14 mouse cellular contexts compared by ENCODE assay signal in genomic region chr15:64576891-64577535, GRCm38 (mm10).
"Had no signal": no experiment of that assay in that cellular context is flagged by ENCODE, and none has a peak within 500 bp of the region (broad histone marks: within the 10 kb centered on the region; RNA-seq: fewer than 3 reads in every experiment).

No protein-coding gene starts in this region.

- DNase-seq: kidney, postnatal 36 days; layer of hippocampus, adult 9-11 months; layer of hippocampus, postnatal 36 days; lung, adult 18-20 months; right cerebral cortex, adult 18-20 months; right cerebral cortex, postnatal 25 days; thymus, adult 18-20 months; thymus, postnatal 14 days had no signal

- H3K27ac ChIP-seq: kidney, postnatal 0 days; limb, embryonic 12.5 days; liver, embryonic 14.5 days; midbrain, embryonic 12.5 days; neural tube, embryonic 15.5 days had no signal

- H3K4me3 ChIP-seq: limb, embryonic 12.5 days; midbrain, embryonic 12.5 days; myocyte; neural tube, embryonic 15.5 days had no signal
